Mouse (Mus musculus) bone marrow, adult 2 months (tissue): ENCODE measurements at regions not wholly inside any gene's neighbourhood (a gene's known extent, or its start where the extent isn't known, plus 50 kb on each side); places are given as distances from the start of the nearest gene placed in this dataset.
"Not testable (repeated sequence)": the region's sequence is repeated elsewhere in the genome, so short reads cannot be mapped to it uniquely, and the experiment has no call there.

Experiments used
- H3K27ac ChIP-seq: fragments of 200-500 bp; 2 replicates; pipeline ENCODE4 v1.5.1; 2012; ENCODE audit warnings: low read depth, mild to moderate bottlenecking, control low read depth, inconsistent platforms, low read length; ENCODE audit not compliant: control insufficient read depth, poor library complexity, insufficient read depth
- H3K4me1 ChIP-seq: fragments of 200-500 bp; 2 replicates; pipeline ENCODE4 v1.6.1; 2011; ENCODE audit warnings: low read length; ENCODE audit not compliant: control insufficient read depth, insufficient read depth
- H3K4me3 ChIP-seq: fragments of 200-500 bp; replicated peaks from 2 replicates; pipeline ENCODE3; 2011; ENCODE audit warnings: mild to moderate bottlenecking, low read depth, low read length, control low read depth; ENCODE audit not compliant: control insufficient read depth
- CTCF ChIP-seq: fragments of 200-500 bp; IDR thresholded peaks from 2 replicates; pipeline ENCODE4 v1.5.1; 2011; ENCODE audit warnings: low read length, control low read depth; ENCODE audit not compliant: control insufficient read depth, insufficient read depth
- POLR2A ChIP-seq: fragments of 200-500 bp; IDR thresholded peaks from 2 replicates; pipeline ENCODE4 v1.6.1; 2011; ENCODE audit warnings: low read depth, mild to moderate bottlenecking, control low read depth, low read length, borderline replicate concordance; ENCODE audit not compliant: control insufficient read depth
- WGBS: fragments of 180-500 bp; shearing (Covaris S2); methylation state at CpG from one replicate; pipeline ENCODE4 v1.1.7; 2018; 5-methylcytosine and 5-hydroxymethylcytosine counted together

DNA sequence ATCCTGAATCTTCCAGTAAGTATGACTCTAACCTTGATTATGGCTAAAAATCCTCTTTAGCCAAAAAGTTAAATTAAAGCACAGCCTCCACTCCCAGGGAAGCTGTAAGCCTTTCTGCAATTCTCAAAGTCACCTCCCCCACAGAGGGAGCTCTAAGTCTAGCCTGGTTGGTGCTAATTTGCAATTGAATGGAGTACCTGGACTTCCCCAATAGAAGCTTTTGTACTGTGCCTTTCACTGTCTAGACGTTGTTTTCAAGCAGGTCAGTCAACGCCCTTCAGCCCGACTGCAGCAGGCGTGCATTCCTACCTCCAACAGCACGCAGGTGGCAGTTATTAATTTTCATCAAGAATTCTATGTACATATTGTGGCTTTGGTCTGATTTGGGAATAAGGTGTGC, 87.2 kb downstream of the Catsperg2 start:
- WGBS, result 87% methylated on average over 5 of the region's 5 CpGs
- not testable (repeated sequence) for H3K27ac ChIP-seq, H3K4me1 ChIP-seq, H3K4me3 ChIP-seq

DNA sequence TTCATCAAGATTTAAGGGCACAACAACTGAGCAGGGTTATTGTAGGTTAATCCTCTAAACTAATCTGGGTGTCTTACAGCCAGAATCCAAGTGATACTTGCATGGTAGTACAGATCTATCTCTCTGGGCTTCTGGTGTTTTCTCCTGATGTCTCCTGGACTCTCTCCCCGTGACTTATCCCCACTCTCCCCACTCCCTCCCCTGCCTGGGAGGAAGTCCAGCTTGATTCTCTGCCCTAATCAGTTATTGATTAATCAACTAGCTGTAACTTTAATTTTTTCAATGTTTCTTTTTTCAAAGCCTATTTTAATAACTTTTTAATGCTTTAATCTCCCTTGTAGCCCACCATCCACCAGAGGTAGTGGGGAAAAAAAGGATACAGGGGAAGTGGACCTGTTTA, 83.9 kb upstream of the Sipa1l3 start:
- 55% methylated on average over 1 of the region's 1 CpGs for WGBS
- no peaks in the 10 kb centered on the region for H3K4me1 ChIP-seq
- H3K4me3 ChIP-seq, result no peak overlapping the region
- no peak overlapping the region for H3K27ac ChIP-seq
- TF ChIP-seq CTCF (no peak), POLR2A (no peak)

DNA sequence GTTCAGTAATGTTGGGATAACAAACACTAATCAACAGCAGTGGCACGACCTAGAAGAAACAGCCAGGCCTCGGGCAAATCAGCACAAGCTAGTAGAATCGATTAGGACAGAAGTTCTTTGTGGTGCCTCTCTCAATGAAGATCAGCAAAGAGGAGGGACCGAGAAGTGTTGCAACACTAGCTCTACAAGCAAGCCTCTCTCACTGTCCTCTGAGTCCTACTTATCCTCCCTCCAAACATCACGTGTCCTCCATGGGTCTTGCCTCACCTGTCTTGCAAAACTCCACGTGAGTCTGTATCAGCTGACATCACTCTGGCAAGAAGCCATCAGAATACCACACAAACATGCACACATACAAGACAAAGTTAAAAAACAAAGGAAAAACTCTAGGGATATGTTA, 82.9 kb upstream of the Sipa1l3 start:
- TF ChIP-seq CTCF, result no peak
- no peak for TF ChIP-seq POLR2A
- H3K4me1 ChIP-seq, result no peaks in the 10 kb centered on the region
- no peak overlapping the region for H3K4me3 ChIP-seq
- 67% methylated on average over 6 of the region's 6 CpGs for WGBS
- no peak overlapping the region for H3K27ac ChIP-seq

DNA sequence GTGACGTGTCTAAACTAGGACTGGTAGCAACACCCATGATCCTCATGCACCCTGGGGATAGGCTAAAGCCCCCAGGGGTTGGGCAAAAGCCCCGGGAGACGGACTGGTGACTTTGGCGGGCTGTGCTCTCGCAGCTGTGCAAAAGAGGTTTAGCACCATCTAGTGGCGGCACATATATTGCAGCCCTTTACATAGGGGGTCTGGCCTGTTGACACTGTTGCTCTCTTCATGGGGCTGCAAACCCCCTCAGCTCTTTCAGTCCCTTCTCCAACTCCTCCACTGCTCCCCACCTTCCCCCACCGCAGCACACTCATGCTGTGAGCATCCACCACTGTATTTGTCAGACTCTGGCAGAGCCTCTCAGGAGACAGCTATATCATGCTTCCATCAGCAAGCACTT, 78.8 kb upstream of the Sipa1l3 start:
- not testable (repeated sequence) for H3K4me1 ChIP-seq, H3K27ac ChIP-seq, H3K4me3 ChIP-seq
- 36% methylated on average over 7 of the region's 7 CpGs for WGBS
- TF ChIP-seq CTCF, result 0 out of 2 replicates have a peak, but pooled peaks have one; percentile 27

DNA sequence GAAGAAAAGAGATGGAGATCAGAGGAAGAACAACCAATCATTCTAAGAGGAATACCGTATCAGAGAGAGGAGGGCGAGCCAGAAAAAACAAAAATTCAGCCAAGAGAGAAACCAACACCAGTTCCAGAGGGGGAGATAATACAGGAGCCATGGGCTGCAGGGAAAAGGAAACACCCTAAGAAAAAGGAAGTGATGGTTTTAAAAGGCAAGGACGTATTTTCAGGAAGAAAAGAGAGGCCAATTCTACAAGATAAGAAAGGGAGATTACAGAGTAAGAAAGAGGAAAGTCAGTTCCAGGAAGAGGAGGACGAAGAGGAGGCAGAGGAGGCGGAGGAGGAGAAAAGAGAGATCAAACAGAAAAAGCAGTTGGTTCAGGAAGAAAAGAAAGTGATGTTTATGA, 59.7 kb upstream of the Sipa1l3 start:
- Histone ChIP-seq H3K4me3 (no peak overlapping the region), H3K4me1 (no peaks in the 10 kb centered on the region), H3K27ac (no peak overlapping the region)
- WGBS, result 41% methylated on average over 5 of the region's 5 CpGs
- TF ChIP-seq CTCF (no peak), POLR2A (no peak)

DNA sequence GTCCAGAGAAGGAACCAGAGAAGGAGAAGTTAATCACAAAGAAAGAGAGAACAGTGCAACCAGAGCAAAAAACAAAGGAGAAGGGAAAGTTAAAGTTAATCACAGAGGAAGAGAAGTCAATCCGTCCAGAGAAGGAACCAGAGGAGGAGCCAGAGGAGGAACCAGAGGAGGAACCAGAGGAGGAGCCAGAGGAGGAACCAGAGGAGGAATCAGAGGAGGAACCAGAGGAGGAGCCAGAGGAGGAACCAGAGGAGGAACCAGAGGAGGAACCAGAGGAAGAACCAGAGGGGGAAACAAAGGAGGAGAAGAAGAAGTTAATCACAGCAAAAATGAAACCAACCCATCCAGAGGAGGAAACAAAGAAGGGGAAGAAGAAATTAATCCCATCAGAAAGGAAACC, 57.2 kb upstream of the Sipa1l3 start:
- no peak overlapping the region for H3K27ac ChIP-seq
- 0% methylated on average over 1 of the region's 1 CpGs for WGBS
- no peaks in the 10 kb centered on the region for H3K4me1 ChIP-seq
- no peak for TF ChIP-seq POLR2A
- no peak for TF ChIP-seq CTCF
- H3K4me3 ChIP-seq, result no peak overlapping the region
